Mouse (Mus musculus) thymus, adult 2 months (tissue): ENCODE measurements around the gene Fgf11.

Experiments
- CTCF ChIP-seq: fragments of 200-500 bp; IDR thresholded peaks from 2 replicates; pipeline ENCODE4 v1.5.1; 2012; ENCODE audit warnings: mild to moderate bottlenecking, control low read depth, low read length, moderate library complexity, borderline replicate concordance; ENCODE audit not compliant: control insufficient read depth, poor library complexity, insufficient read depth; ENCODE audit errors: extremely low read depth
- POLR2A ChIP-seq: fragments of 200-500 bp; IDR thresholded peaks from 2 replicates; pipeline ENCODE4 v1.6.1; 2012; ENCODE audit warnings: mild to moderate bottlenecking, low read length, control low read depth, moderate library complexity; ENCODE audit not compliant: control insufficient read depth, poor library complexity, insufficient read depth; ENCODE audit errors: extremely low read depth

DNA sequence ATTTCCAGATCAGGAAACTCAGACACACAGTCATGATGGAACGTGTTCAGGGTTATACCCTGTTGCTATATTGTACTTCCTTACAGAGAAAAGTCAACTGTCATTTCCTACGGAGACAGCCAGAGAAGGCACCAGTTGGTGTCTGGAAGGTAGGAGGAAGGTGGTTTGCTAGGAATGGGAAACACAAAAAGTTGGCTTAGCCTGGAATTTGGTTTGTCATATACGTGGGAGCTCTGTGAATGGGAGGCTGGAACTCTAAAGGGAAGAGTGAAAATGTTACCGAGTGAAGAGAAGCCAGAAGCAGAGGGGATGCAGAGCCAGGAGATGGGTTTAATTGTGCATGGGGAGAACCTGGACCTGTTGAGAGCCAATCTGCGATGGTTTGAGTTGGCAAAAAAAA, 10.2 kb downstream of the Fgf11 start:
- TF ChIP-seq CTCF (no peak), POLR2A (no peak)
